Mouse (Mus musculus) cerebellum, adult 2 months (tissue): ENCODE results near the gene Wipf1. TPM values are rescaled to one million over a fixed set of nuclear protein-coding genes. Genes with fewer than 3 reads are reported as not detected.

ENCODE experiments used
- DNase-seq, 2 experiments: peaks; one replicate each; pipeline ENCODE4 v3.0.0; 2021
- H3K27ac ChIP-seq: fragments of 200-500 bp; 2 replicates; pipeline ENCODE4 v1.5.1; 2012; ENCODE audit warnings: low read length, control low read depth, inconsistent platforms; ENCODE audit not compliant: insufficient read depth
- H3K27me3 ChIP-seq: fragments of 200-500 bp; 2 replicates; pipeline ENCODE4 v1.6.1; 2012; ENCODE audit warnings: inconsistent platforms, mild to moderate bottlenecking, low read length, moderate library complexity; ENCODE audit not compliant: control insufficient read depth, insufficient read depth
- H3K4me1 ChIP-seq: fragments of 200-500 bp; 2 replicates; pipeline ENCODE4 v1.6.1; 2011; ENCODE audit warnings: low read length; ENCODE audit not compliant: control insufficient read depth, insufficient read depth
- H3K4me3 ChIP-seq: fragments of 200-500 bp; replicated peaks from 2 replicates; pipeline ENCODE3; 2011; ENCODE audit warnings: mild to moderate bottlenecking, low read depth, low read length, control low read depth; ENCODE audit not compliant: insufficient read depth
- CTCF ChIP-seq: fragments of 200-500 bp; IDR thresholded peaks from 2 replicates; pipeline ENCODE4 v1.5.1; 2011; ENCODE audit warnings: low read depth, mild to moderate bottlenecking, control low read depth, low read length, moderate library complexity, borderline replicate concordance; ENCODE audit not compliant: insufficient read depth
- POLR2A ChIP-seq: fragments of 200-500 bp; IDR thresholded peaks from 2 replicates; pipeline ENCODE4 v1.6.1; 2011; ENCODE audit warnings: low read length, control low read depth, borderline replicate concordance; ENCODE audit not compliant: insufficient read depth
- WGBS: fragments of 180-500 bp; shearing (Covaris S2); methylation state at CpG from one replicate; pipeline ENCODE4 v1.1.7; 2018; 5-methylcytosine and 5-hydroxymethylcytosine counted together
- polyA plus RNA-seq: library from polyadenylated mRNA; depleted of rRNA; stranded (reverse); fragments of >200 nt; gene quantifications from 2 replicates; pipeline ENCODE4 v1.2.3, GENCODE M21; 2012

Gene Wipf1
- polyA plus RNA-seq, 1 experiment: 7.2 TPM

- Histone ChIP-seq H3K27ac (no peak overlapping the region), H3K27me3 (no peaks in the 10 kb centered on the region), H3K4me1 (no peaks in the 10 kb centered on the region), H3K4me3 (no peak overlapping the region)
- WGBS: 36% methylated on average over 1 of the region's 1 CpGs
- no peak for TF ChIP-seq POLR2A
- peak; percentile 45; the same call in 1 of the 2 replicates for TF ChIP-seq CTCF
- peak; percentile 18 to 21 for DNase-seq
Observed at GRCm38 (mm10) chr2:73427293-73427692, 102.2 kb downstream of the Wipf1 start.

- no peaks in the 10 kb centered on the region for H3K27me3 ChIP-seq
- H3K4me1 ChIP-seq: no peaks in the 10 kb centered on the region
- no peak for DNase-seq
- no peak overlapping the region for H3K27ac ChIP-seq
- TF ChIP-seq POLR2A: no peak
- no peak for TF ChIP-seq CTCF
- 88% methylated on average over 14 of the region's 14 CpGs for WGBS
- no peak overlapping the region for H3K4me3 ChIP-seq
Observed at GRCm38 (mm10) chr2:73425822-73426221, 103.7 kb downstream of the Wipf1 start.

GRCm38 (mm10) chr2:73419730-73420129 is 109.8 kb downstream of the Wipf1 start:
- H3K27me3 ChIP-seq: no peaks in the 10 kb centered on the region
- no peaks in the 10 kb centered on the region for H3K4me1 ChIP-seq
- no peak overlapping the region for H3K4me3 ChIP-seq
- no peak for DNase-seq
- no peak overlapping the region for H3K27ac ChIP-seq
- 34% methylated on average over 7 of the region's 7 CpGs for WGBS
- no peak for TF ChIP-seq POLR2A
- TF ChIP-seq CTCF: no peak

GRCm38 (mm10) chr2:73419285-73419684 is 110.2 kb downstream of the Wipf1 start:
- whole genome bisulfite sequencing: 28% methylated on average over 4 of the region's 4 CpGs
- Histone ChIP-seq H3K27ac (no peak overlapping the region), H3K27me3 (no peaks in the 10 kb centered on the region), H3K4me3 (no peak overlapping the region), H3K4me1 (no peaks in the 10 kb centered on the region)
- peak in 1 of 2 experiments; percentile 9 for DNase-seq
- TF ChIP-seq POLR2A (no peak), CTCF (peak; percentile 30; the same call in 1 of the 2 replicates)

- WGBS: 54% methylated on average over 5 of the region's 5 CpGs
- Histone ChIP-seq H3K4me1 (no peaks in the 10 kb centered on the region), H3K27me3 (no peaks in the 10 kb centered on the region), H3K27ac (no peak overlapping the region), H3K4me3 (no peak overlapping the region)
- DNase-seq: no peak
- TF ChIP-seq CTCF: no peak
- no peak for TF ChIP-seq POLR2A
Observed at GRCm38 (mm10) chr2:73415892-73416291, 113.6 kb downstream of the Wipf1 start.

GRCm38 (mm10) chr2:73410076-73410475 is 119.5 kb downstream of the Wipf1 start:
- DNase-seq: no peak
- Histone ChIP-seq H3K27ac (no peak overlapping the region), H3K27me3 (no peaks in the 10 kb centered on the region), H3K4me3 (no peak overlapping the region), H3K4me1 (no peaks in the 10 kb centered on the region)
- 91% methylated on average over 8 of the region's 8 CpGs for WGBS
- no peak for TF ChIP-seq POLR2A
- TF ChIP-seq CTCF: no peak

- H3K27me3 ChIP-seq: no peaks in the 10 kb centered on the region
- WGBS: 53% methylated on average over 4 of the region's 4 CpGs
- no peaks in the 10 kb centered on the region for H3K4me1 ChIP-seq
- no peak for DNase-seq
- TF ChIP-seq CTCF (no peak), POLR2A (no peak)
- H3K4me3 ChIP-seq: no peak overlapping the region
- H3K27ac ChIP-seq: no peak overlapping the region
Observed at GRCm38 (mm10) chr2:73407662-73408061, 121.9 kb downstream of the Wipf1 start.

- 79% methylated on average over 9 of the region's 9 CpGs for WGBS
- Histone ChIP-seq H3K27me3 (no peaks in the 10 kb centered on the region), H3K4me1 (no peaks in the 10 kb centered on the region), H3K27ac (no peak overlapping the region), H3K4me3 (no peak overlapping the region)
- DNase-seq: no peak
- TF ChIP-seq POLR2A (no peak), CTCF (no peak)
Observed at GRCm38 (mm10) chr2:73406336-73406915, 123.1 kb downstream of the Wipf1 start.

- H3K27me3 ChIP-seq: no peaks in the 10 kb centered on the region
- 84% methylated on average over 7 of the region's 7 CpGs for WGBS
- DNase-seq: no peak
- H3K4me3 ChIP-seq: no peak overlapping the region
- TF ChIP-seq POLR2A: no peak
- no peak for TF ChIP-seq CTCF
- H3K27ac ChIP-seq: no peak overlapping the region
- no peaks in the 10 kb centered on the region for H3K4me1 ChIP-seq
Observed at GRCm38 (mm10) chr2:73404980-73405379, 124.6 kb downstream of the Wipf1 start.
